Mouse (Mus musculus) thymus, adult 2 months (tissue): ENCODE measurements around the gene Iqgap2.

Source experiments
- CTCF ChIP-seq: fragments of 200-500 bp; IDR thresholded peaks from 2 replicates; pipeline ENCODE4 v1.5.1; 2012; ENCODE audit warnings: mild to moderate bottlenecking, control low read depth, low read length, moderate library complexity, borderline replicate concordance; ENCODE audit not compliant: control insufficient read depth, poor library complexity, insufficient read depth; ENCODE audit errors: extremely low read depth
- POLR2A ChIP-seq: fragments of 200-500 bp; IDR thresholded peaks from 2 replicates; pipeline ENCODE4 v1.6.1; 2012; ENCODE audit warnings: mild to moderate bottlenecking, low read length, control low read depth, moderate library complexity; ENCODE audit not compliant: control insufficient read depth, poor library complexity, insufficient read depth; ENCODE audit errors: extremely low read depth

DNA sequence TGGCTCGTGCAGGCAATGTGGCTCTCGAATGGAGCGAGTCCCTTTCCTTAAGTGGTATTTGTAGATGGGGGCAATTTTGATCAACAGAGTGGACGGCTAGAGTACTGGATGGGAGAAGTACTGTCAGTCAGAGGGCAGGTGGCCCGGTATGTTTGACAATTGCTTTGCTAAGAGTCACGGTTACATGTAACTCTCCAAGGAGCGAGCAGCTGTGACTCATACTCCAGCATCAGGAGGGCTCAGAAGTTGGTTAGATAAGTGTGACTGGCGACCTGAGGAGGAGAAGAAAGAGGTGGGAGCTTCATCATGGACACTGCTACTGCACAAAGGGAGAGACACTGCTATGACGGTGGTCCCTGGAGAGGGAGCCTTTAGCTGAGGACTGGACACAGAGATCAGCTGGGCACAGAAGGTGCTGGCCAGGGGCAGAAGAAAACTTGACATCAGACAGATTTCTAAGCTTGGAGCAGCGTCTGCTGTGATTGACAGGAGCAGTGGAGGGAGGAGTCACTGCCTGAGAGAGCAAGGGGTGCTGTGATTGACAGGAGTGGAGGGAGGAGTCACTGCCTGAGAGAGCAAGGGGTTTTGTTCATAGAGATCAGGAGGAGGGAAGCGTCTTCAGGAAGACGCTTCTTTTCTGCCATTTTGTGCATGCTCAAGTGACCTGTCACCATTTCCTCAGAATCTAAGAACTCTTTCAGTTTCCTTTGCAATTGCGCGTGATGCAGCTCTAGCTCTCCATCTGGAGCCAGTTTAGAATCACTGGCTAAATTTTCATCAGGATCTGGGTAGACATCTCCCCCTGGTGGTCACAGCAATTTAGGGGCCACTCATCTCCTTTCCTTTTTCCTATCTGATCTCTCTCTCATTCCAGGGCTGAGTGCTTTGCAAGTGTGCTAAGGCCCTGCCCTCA is 172.1 kb downstream of the Iqgap2 start:
- TF ChIP-seq CTCF (no peak), POLR2A (no peak)
